Mouse (Mus musculus) neural tube, embryonic 13.5 days (tissue): ENCODE measurements around the gene Ifit1bl2. TPM values are rescaled to one million over a fixed set of nuclear protein-coding genes. Genes with fewer than 3 reads are reported as not detected.

Experiments
- ATAC-seq: fragments of 200-750 bp; cut with Nextera tagmentation; 2 replicates; pipeline ENCODE4 v1.8.0; 2017; ENCODE audit warnings: low read depth, mild to moderate bottlenecking, moderate TSS enrichment, moderate library complexity
- H3K27ac ChIP-seq: fragments of 300-500 bp; sonication (generic); replicated peaks from 2 replicates; pipeline ENCODE4 v1.5.1; 2015; ENCODE audit warnings: moderate library complexity, mild to moderate bottlenecking, inconsistent platforms
- H3K27me3 ChIP-seq: fragments of 300-500 bp; sonication (generic); 2 replicates; pipeline ENCODE4 v1.6.1; 2015; ENCODE audit warnings: mild to moderate bottlenecking, inconsistent platforms
- H3K36me3 ChIP-seq: fragments of 300-500 bp; sonication (generic); 2 replicates; pipeline ENCODE4 v1.6.1; 2015; ENCODE audit warnings: mild to moderate bottlenecking, inconsistent platforms
- H3K4me1 ChIP-seq: fragments of 300-500 bp; sonication (generic); replicated peaks from 2 replicates; pipeline ENCODE4 v1.6.1; 2015; ENCODE audit warnings: inconsistent platforms
- H3K4me2 ChIP-seq: fragments of 300-500 bp; sonication (generic); 2 replicates; pipeline ENCODE4 v1.6.1; 2015; ENCODE audit warnings: inconsistent platforms, mild to moderate bottlenecking, moderate library complexity
- H3K4me3 ChIP-seq: fragments of 300-500 bp; sonication (generic); 2 replicates; pipeline ENCODE4 v1.5.1; 2015; ENCODE audit warnings: mild to moderate bottlenecking, inconsistent platforms
- H3K9ac ChIP-seq: fragments of 300-500 bp; sonication (generic); 2 replicates; pipeline ENCODE4 v1.6.1; 2015; ENCODE audit warnings: moderate library complexity, mild to moderate bottlenecking, inconsistent platforms
- H3K9me3 ChIP-seq: fragments of 300-500 bp; sonication (generic); 2 replicates; pipeline ENCODE4 v1.6.1; 2016; ENCODE audit warnings: inconsistent platforms
- WGBS: fragments of 180-500 bp; shearing (Covaris S2); methylation state at CpG from one replicate; pipeline ENCODE4 v1.1.7; 2015; 5-methylcytosine and 5-hydroxymethylcytosine counted together
- polyA plus RNA-seq: library from polyadenylated mRNA; unstranded; fragments of >200 nt; fragmentation: Nextera tagmentation; extraction: Ambion mirVana; gene quantifications from 2 replicates; pipeline ENCODE4 v1.2.1, GENCODE M21; 2015

The Ifit1bl2 gene
- polyA plus RNA-seq, 1 experiment from 2014 or later = 0.18 TPM

- H3K4me2 ChIP-seq = no peak overlapping the region
- no peaks in the 10 kb centered on the region for H3K36me3 ChIP-seq
- no peak for ATAC-seq
- no peaks in the 10 kb centered on the region for H3K9me3 ChIP-seq
- no peaks in the 10 kb centered on the region for H3K27me3 ChIP-seq
- H3K9ac ChIP-seq = no peak overlapping the region
- no peaks in the 10 kb centered on the region for H3K4me1 ChIP-seq
- H3K27ac ChIP-seq = no peak overlapping the region
- 83% methylated on average over 1 of the region's 1 CpGs for WGBS
- no peak overlapping the region for H3K4me3 ChIP-seq
Observed at GRCm38 (mm10) chr19:34577121-34577520, 63.4 kb downstream of the Ifit1bl2 start.

GRCm38 (mm10) chr19:34573650-34574049, 66.9 kb downstream of the Ifit1bl2 start:
- Histone ChIP-seq H3K36me3 (no peaks in the 10 kb centered on the region), H3K9me3 (no peaks in the 10 kb centered on the region), H3K4me2 (no peak overlapping the region), H3K4me3 (no peak overlapping the region), H3K4me1 (peaks cover 8% of the 10 kb centered on the region; the same call in 1 of the 2 replicates), H3K9ac (no peak overlapping the region), H3K27me3 (no peaks in the 10 kb centered on the region), H3K27ac (no peak overlapping the region)
- WGBS = 93% methylated on average over 5 of the region's 5 CpGs
- ATAC-seq = no peak

GRCm38 (mm10) chr19:34571080-34571479, 69.5 kb downstream of the Ifit1bl2 start:
- Histone ChIP-seq H3K4me1 (peaks cover 8% of the 10 kb centered on the region; the same call in 1 of the 2 replicates), H3K4me3 (no peak overlapping the region), H3K27ac (no peak overlapping the region), H3K36me3 (no peaks in the 10 kb centered on the region), H3K9me3 (no peaks in the 10 kb centered on the region), H3K4me2 (no peak overlapping the region), H3K9ac (no peak overlapping the region), H3K27me3 (no peaks in the 10 kb centered on the region)
- 68% methylated on average over 1 of the region's 1 CpGs for WGBS
- peak; percentile 72 for ATAC-seq

- Histone ChIP-seq H3K4me1 (peaks cover 8% of the 10 kb centered on the region; the same call in 1 of the 2 replicates), H3K9ac (no peak overlapping the region), H3K27me3 (no peaks in the 10 kb centered on the region), H3K36me3 (no peaks in the 10 kb centered on the region), H3K9me3 (no peaks in the 10 kb centered on the region), H3K27ac (no peak overlapping the region), H3K4me2 (no peak overlapping the region), H3K4me3 (no peak overlapping the region)
- 76% methylated on average over 4 of the region's 4 CpGs for WGBS
- ATAC-seq = no peak
Observed at GRCm38 (mm10) chr19:34569896-34570476, 70.6 kb downstream of the Ifit1bl2 start.

GRCm38 (mm10) chr19:34568988-34569895, 71.3 kb downstream of the Ifit1bl2 start:
- Histone ChIP-seq H3K9me3 (no peaks in the 10 kb centered on the region), H3K4me2 (no peak overlapping the region), H3K27me3 (no peaks in the 10 kb centered on the region), H3K4me1 (peaks cover 8% of the 10 kb centered on the region; the same call in 1 of the 2 replicates), H3K9ac (no peak overlapping the region), H3K27ac (no peak overlapping the region), H3K36me3 (no peaks in the 10 kb centered on the region), H3K4me3 (no peak overlapping the region)
- WGBS = 70% methylated on average over 7 of the region's 7 CpGs
- no peak for ATAC-seq

Other genes with a start within 250 kb of the Ifit1bl2 start
- gene Ch25h, start 165.6 kb downstream of the Ifit1bl2 start, polyA plus RNA-seq = 0.36 and 0.91 TPM in 2 replicates
- gene Lipa, start 113.3 kb downstream of the Ifit1bl2 start, polyA plus RNA-seq = 23.8 and 25.8 TPM in 2 replicates
- gene Ifit2, start 90.0 kb downstream of the Ifit1bl2 start, polyA plus RNA-seq = 3.1 and 3.8 TPM in 2 replicates
- 0.61 and 2.1 TPM in 2 replicates for gene Ifit3, start 57.2 kb downstream of the Ifit1bl2 start, polyA plus RNA-seq
- gene Ifit1bl1, start 38.8 kb downstream of the Ifit1bl2 start, polyA plus RNA-seq = 0.75 and 0.79 TPM in 2 replicates
- 0.35 TPM in 1 of 2 replicates, not detected in the other for gene Ifit3b, start 32.8 kb downstream of the Ifit1bl2 start, polyA plus RNA-seq
- 0.32 and 0.75 TPM in 2 replicates for gene Ifit1, start 128 bp upstream of the Ifit1bl2 start, polyA plus RNA-seq
- 1.9 and 2.0 TPM in 2 replicates for gene Slc16a12, start 106.5 kb upstream of the Ifit1bl2 start, polyA plus RNA-seq
- gene Pank1, start 238.7 kb upstream of the Ifit1bl2 start, polyA plus RNA-seq = 8.0 and 9.0 TPM in 2 replicates